Mouse (Mus musculus): Measurements from ENCODE around the gene Epha2.
A peak's percentile ranks its signal among the peaks of the same experiment; 100 is the strongest.

DNA sequence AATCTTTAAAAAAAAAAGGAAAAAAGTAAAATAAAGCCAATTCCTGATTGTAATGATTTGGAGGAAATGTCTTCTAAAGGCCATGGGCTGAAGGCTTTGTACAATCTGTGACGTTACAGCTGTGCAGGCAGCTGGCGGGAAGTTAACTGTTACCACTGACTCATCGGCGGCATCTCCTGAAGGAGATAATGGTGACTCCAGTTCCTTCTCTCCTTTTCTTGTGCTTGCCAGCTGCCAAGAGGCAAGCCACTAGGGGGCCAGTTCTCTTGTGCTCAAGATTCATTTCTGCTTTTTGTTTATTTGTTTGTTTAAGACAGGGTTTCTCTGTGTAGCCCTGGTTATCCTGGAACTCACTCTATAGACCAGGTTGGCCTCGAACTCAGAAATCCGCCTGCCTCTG is 32.0 kb upstream of the Epha2 start:
- TF ChIP-seq CTCF (IDR thresholded peaks at IDR 0.05; ENCODE audit: low read depth, low read length) (peak; percentile 13; the same call in 1 of the 2 replicates), POLR2A (IDR thresholded peaks at IDR 0.05; ENCODE audit: extremely low read depth, insufficient read depth, low read length) (no peak)
